Mouse (Mus musculus) megakaryocyte progenitor cell, adult 5-6 weeks (primary cell): ENCODE data around the gene Pou3f3. TPM values are rescaled to one million over a fixed set of nuclear protein-coding genes. Genes with fewer than 3 reads are reported as not detected.
A peak's percentile ranks its signal among the peaks of the same experiment; 100 is the strongest.

ENCODE experiments used
- ATAC-seq: replicated peaks from 2 replicates; pipeline ENCODE4 v1.8.0; 2016; ENCODE audit warnings: mild to moderate bottlenecking, moderate TSS enrichment, inconsistent platforms; ENCODE audit not compliant: poor library complexity
- total RNA-seq, 2 experiments: library from RNA; stranded (forward) in 1 of 2; stranded (reverse) in 1 of 2; fragments of 157-497, 149-512 nt in 1 of 2; fragments of 200-1000 nt in 1 of 2; gene quantifications; 2 replicates each; pipeline versions ENCODE4 v1.2.3 to v1.2.4; 2015 to 2017

The Pou3f3 gene
- total RNA-seq, 2 experiments from 2014 or later, result not detected

DNA sequence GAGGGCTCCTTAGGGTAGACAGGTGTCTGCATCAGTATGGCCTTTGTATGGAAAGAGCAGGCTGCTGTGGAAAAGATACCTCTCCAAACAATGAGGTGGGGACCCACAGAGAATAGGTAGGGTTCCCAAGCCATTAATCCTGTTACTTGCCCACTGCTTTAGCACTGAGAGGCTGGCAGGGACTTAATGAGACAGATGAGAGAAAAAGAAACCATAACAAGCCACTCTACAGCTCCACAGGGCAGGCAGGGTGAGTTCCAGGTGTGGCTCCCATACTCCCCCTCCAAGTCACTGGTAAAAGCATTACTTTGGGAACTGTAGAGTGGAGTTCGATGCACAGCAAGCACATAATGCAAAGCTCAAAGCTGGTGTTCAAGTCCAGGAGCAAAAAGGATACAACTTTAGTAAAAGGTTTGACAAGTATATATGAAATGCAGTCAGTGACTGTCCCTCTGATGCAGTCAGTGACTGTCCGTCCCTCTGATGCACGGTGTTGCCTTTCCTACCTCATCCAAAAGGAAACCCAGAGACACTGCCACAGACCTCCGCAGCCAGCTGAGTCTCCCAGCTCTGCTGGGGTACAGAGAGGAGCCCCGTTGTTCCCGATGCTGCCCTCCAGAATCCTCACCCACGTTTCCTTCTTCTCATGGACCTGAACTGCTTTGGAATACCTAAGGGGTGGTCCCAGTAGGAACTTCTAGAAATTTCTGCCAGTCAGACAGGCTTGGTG is 14.0 kb downstream of the Pou3f3 start:
- ATAC-seq, result no peak

GRCm38 (mm10) chr1:42710234-42710633 is 14.7 kb downstream of the Pou3f3 start:
- peak; percentile 65 for ATAC-seq

DNA sequence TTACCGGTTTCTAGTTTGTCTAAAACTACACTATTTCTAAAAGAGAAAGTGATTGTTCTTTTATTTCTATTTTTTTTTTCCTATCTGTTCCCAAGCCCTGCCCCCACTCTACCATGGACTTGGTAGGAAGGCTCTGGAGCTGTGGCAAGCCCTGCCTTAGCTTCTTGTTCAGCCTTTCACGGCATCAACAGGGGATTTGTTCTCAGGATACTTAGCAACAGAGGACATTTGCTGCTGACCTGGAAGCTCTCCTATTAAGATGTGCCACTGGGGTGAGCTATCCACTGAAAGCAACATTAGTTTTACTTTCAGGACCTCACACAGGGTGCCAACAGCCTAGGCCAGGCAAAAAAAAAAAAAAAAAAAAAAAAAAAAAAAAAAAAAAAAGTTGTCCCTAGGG is 15.4 kb downstream of the Pou3f3 start:
- ATAC-seq, result no peak

DNA sequence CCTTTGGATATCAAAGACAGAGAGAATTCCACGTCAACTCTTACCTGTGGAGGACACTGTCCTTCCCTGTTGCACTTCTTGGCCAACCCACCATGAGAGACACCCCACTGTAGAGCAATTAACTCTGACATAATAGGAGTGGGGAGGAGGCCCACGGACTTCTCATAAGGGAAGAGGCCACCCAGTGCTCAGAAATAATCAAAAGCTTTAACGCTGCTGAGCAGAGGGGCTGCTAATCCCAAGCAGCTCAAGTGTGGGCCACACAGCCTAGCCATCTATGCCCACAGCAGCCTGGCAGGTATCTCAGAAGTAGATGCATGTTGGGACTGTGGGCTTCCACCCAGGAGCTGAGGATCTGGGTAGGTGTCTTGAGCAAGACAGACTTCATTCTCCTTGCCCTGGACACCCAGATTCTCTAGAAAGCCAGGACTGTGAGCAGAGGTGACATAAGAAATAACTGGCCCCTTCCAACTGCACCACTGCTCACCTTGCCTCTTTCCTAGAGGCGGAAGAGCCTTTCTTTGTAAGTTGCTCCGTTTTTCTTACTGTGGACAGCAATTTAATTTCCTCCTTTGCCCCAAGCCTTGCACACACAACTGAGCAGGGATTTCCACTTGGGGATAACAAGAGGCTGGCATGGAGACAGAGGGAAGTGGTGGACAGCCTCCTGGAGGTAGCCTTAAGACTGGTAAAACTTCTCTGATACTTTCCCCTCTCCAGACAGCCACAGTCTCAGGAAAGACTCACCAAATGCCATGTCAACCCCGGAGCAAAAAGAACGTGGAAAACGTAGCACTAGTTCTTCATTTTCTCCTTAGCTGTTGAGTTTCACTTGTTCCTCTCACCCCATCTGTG is 16.1 kb downstream of the Pou3f3 start:
- ATAC-seq, result no peak

- no peak for ATAC-seq
These were observed 16.7 kb downstream of the Pou3f3 start for GRCm38 (mm10) chr1:42712311-42712690.

- no peak for ATAC-seq
These were observed 17.8 kb downstream of the Pou3f3 start for GRCm38 (mm10) chr1:42713104-42713932.

DNA sequence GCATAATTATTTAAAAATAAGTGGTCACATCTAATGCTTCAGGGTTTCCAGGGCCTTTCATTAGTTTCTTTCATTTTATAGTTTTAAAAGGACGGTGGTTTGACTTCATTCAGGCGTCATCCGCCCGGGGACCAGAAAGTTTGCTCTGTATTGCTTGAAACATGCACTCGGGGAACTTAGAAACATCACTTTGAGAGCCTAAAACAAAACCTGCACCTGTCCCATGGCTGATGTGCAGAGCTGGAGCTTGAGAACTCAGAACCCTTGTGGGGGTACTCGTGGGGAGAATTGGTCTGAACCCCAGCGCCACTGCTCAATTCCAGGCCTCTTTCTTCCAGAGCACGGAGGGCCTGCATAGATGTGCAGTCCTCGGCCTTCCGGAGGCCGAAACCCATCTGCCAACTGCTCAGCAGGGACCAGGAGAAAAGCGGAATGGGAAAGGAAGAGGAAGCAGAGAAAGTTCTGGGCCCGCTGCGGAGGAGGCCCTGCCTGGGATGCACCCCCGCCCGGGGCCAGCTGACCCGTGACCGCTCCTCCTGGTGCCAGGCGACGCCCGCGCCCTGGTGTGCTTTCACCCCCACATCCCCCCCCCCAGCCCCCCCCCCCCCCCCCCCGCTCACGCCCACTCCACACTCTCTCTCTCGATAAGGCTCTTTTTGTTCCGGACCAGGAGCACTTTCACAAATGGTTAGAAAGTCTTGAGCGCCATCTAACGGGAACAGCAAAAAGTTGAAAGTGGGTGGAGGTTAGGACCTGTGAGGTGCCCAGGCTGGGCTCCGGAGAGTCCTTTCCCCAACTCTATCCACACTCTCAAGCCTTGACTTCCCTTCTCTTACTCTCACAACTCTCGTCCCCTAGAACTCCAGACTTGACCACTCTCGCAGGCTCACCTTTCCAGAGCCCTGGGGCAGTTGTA is 18.7 kb downstream of the Pou3f3 start:
- ATAC-seq, result peak; percentile 66

GRCm38 (mm10) chr1:42718549-42718948 is 23.0 kb downstream of the Pou3f3 start:
- no peak for ATAC-seq

DNA sequence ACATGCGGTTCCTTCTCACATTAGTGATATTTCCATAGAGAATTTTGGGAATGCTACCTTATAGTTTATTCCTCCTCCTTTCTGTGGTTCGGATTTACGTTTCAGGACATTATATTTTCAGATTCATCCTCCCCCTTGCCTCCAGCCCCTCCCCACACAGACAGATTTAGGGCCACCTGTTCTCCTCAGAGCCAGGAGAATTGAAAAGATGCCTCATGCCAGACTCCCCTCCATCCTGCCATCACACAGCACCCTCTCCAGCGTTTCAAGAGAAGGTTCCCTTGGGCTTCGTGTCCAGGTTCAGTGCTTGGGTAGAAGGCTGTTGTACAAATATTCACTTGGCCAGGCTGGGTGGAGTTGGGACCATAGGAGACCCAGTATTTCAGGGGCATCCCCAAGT is 25.8 kb downstream of the Pou3f3 start:
- ATAC-seq, result no peak

DNA sequence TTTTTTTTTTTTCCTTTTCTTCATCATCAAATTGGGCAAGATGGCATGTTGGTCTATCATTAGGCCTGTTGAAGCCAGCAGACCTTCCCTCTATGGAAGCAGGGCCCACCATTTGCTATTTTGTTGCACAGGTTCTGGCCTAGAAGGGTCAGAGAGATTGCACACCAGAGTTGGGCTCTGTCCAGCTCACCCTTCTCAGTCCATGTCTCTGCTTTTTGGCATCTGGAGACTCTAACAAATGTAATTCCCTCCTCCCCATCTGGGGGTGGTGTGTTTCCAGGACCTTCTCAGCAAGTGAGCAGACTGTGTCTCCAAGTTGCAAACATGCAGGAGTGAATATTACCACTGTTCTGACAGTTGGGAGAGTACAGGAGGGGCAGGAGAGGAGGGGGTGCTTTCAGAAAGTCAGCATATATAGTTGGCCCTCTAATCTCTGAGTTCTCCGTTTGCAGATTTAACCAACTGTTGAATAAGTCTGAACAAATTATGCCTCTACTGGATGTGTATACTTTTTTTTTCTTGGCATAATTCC is 28.3 kb downstream of the Pou3f3 start:
- no peak for ATAC-seq

DNA sequence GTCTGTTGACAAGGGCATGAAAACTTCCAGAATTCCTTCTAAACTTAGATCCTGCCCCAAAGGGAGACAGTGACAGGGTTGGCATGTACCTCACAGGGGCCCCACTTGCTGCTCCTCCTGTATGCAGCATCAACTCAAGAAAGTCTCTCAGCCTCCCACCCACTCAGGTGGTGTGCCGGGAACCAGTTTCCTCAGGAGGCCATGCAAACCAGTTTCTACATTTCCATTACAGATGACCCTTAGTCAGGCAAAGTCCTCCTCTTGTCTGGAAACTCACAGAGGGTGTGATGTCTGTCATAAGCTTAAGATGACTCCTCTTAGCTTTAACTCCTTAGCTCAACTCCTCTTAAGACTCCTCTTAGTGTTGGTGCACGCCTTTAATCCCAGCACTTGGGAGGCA is 29.3 kb downstream of the Pou3f3 start:
- no peak for ATAC-seq

DNA sequence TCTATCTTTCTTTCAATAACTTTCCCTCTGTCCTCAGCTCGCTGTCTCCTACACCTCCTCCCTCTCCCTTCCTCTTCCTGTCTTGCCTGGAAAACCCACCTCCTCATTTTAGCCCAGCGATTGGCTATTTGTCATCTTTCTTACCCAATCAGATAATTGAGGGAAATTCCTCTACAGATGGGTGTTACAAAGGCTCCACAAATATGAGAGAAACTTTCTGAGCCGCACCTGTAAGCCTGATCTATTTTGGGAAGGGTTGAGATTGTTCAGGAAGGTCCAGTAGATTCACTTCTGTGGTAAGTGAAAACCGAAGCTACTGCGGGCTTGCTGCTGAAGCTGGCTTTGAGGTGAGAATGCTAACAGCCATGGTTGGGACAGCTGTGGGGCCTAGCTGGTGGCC is 31.6 kb downstream of the Pou3f3 start:
- ATAC-seq, result no peak

- no peak for ATAC-seq
These were observed 32.1 kb downstream of the Pou3f3 start for GRCm38 (mm10) chr1:42727676-42728075.

DNA sequence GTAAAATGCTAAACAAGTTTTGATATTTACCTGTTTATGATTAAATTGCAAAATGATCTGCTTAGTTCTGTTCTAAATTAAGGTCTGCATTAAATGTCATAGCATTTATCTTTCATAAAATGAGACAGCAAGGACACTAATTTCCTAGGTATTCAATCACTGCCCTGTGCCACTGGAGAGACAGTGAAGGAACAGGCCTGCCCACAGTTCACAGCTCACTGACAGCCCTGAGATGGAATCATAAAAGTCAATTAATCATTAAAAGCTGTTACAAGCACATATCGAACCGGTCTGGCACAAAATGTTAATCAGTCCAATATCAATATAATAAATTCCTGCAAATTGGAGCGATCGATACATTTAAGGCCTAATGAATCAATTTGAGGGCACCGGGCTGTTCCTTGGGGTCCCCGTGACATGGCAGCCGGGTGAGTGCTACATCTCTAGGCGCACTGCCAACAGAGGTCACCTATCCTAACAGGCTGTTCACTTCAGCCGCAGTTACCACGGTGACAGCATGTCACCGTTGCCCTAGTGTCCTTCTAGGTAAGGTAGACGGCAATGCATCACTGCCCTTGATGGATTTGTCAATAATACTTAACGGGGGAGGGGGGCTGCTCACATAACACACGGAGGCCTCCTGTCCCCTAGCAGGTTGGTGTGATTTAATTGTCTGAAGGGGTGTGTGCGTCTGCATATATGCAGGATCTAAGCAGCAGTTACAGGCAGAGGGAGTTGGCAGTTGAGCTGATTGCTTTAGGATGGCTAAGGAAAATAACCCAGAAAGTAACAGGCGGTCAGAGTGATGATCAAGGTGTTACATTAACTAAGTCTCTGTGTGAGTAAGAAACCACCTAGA is 46.0 kb downstream of the Pou3f3 start:
- no peak for ATAC-seq

- no peak for ATAC-seq
These were observed 46.6 kb downstream of the Pou3f3 start for GRCm38 (mm10) chr1:42742242-42742560.

- ATAC-seq, result peak; percentile 58
These were observed 49.5 kb downstream of the Pou3f3 start for GRCm38 (mm10) chr1:42745047-42745446.

GRCm38 (mm10) chr1:42749536-42750292 is 54.1 kb downstream of the Pou3f3 start:
- no peak for ATAC-seq
